Mouse (Mus musculus): ENCODE measurements at regions not wholly inside any gene's neighbourhood (a gene's known extent, or its start where the extent isn't known, plus 50 kb on each side); places are given as distances from the start of the nearest gene placed in this dataset.
A peak's percentile ranks its signal among the peaks of the same experiment; 100 is the strongest.

DNA sequence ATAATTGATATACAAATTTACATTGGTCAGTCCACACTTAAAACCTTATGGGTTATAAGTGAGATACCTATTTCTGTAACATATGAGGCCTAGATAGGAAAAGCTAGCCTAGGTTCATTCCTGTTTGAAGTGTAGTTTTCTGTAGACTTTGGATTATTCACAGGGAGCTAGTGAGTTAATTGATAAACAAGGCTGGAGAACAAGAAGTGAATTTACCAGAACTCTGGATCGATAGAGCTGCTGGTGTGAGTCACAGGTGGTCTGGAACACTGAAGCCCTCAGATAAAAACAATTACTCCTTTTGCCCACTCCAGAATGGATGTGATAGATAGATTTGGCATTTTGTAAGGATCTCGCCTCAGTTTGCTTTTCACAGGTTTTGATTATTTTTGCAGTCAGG, 62.0 kb upstream of the Rtl1 start:
- H3K27ac ChIP-seq (replicated peaks; ENCODE audit: low read depth, low read length) = no peak overlapping the region
- WGBS = 81% methylated on average over 2 of the region's 2 CpGs
- no peak for DNase-seq (ENCODE audit: low spot score)
- no peak overlapping the region for H3K9ac ChIP-seq (ENCODE audit: low read depth, low read length)
- peaks cover 43% of the 10 kb centered on the region for H3K36me3 ChIP-seq (ENCODE audit: control insufficient read depth, insufficient read depth, low read length)
- no peak overlapping the region for H3K4me2 ChIP-seq (ENCODE audit: low read depth, low read length)
- no peak for ATAC-seq (ENCODE audit: low read depth)
- H3K4me1 ChIP-seq (ENCODE audit: control insufficient read depth, insufficient read depth, low read length) = no peaks in the 10 kb centered on the region
- H3K9me3 ChIP-seq (ENCODE audit: control insufficient read depth, low read length) = no peaks in the 10 kb centered on the region
- no peaks in the 10 kb centered on the region for H3K27me3 ChIP-seq (replicated peaks; ENCODE audit: control insufficient read depth, insufficient read depth, low read length)
- H3K4me3 ChIP-seq (ENCODE audit: low read depth, low read length) = no peak overlapping the region

DNA sequence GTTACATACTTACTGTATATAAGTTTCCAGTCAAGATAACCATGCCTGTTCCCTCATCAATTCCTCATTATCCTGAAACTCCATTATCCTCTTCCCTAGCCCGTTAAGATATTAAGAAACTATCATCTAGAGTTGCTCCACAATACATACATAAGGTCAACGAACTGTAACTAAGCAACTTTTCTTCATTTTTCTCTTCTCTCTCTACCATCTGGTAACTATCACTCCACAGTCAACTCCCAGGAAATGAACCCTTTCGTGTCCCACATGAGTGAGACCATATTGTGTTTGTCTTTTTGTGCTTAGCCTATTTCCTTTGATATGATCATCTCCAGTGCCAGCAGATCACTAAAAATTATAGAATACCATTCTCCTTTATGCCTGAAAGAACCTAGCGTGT, 74.6 kb upstream of the Rtl1 start:
- Histone ChIP-seq H3K36me3 (ENCODE audit: control insufficient read depth, insufficient read depth, low read length) (peaks cover 31% of the 10 kb centered on the region; the same call in 1 of the 2 replicates), H3K9ac (ENCODE audit: low read depth, low read length) (no peak overlapping the region), H3K4me2 (ENCODE audit: low read depth, low read length) (no peak overlapping the region), H3K27me3 (replicated peaks; ENCODE audit: control insufficient read depth, insufficient read depth, low read length) (no peaks in the 10 kb centered on the region), H3K27ac (replicated peaks; ENCODE audit: low read depth, low read length) (no peak overlapping the region), H3K9me3 (ENCODE audit: control insufficient read depth, low read length) (no peaks in the 10 kb centered on the region), H3K4me1 (ENCODE audit: control insufficient read depth, insufficient read depth, low read length) (no peaks in the 10 kb centered on the region), H3K4me3 (ENCODE audit: low read depth, low read length) (no peak overlapping the region)
- no peak for ATAC-seq (ENCODE audit: low read depth)
- WGBS = 71% methylated on average over 4 of the region's 4 CpGs
- no peak for DNase-seq (ENCODE audit: low spot score)

DNA sequence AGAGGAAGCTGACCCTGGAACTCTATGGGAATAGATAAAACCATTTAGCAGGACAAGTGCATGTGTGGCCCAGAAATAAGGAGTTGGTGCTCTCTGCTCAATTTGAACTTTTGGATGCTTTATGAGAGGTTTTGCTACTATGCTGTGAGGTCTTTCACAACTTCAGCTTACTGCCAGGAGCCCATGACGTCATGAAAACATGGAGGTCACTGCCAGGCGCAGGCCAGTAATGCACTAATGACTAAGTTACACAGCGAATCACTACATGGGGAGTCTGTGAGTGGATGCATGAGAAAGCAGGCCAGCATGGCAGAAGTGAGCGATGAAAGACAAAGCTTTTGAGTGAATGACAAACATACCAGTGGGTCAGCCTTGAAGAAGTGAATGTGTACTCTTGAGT, 93.9 kb upstream of the Rtl1 start:
- Histone ChIP-seq H3K27me3 (replicated peaks; ENCODE audit: control insufficient read depth, insufficient read depth, low read length) (no peaks in the 10 kb centered on the region), H3K9ac (ENCODE audit: low read depth, low read length) (no peak overlapping the region), H3K4me2 (ENCODE audit: low read depth, low read length) (no peak overlapping the region), H3K9me3 (ENCODE audit: control insufficient read depth, low read length) (no peaks in the 10 kb centered on the region), H3K4me3 (ENCODE audit: low read depth, low read length) (no peak overlapping the region), H3K27ac (replicated peaks; ENCODE audit: low read depth, low read length) (no peak overlapping the region), H3K4me1 (ENCODE audit: control insufficient read depth, insufficient read depth, low read length) (no peaks in the 10 kb centered on the region), H3K36me3 (ENCODE audit: control insufficient read depth, insufficient read depth, low read length) (peaks cover 89% of the 10 kb centered on the region)
- DNase-seq (ENCODE audit: low spot score) (no peak), ATAC-seq (ENCODE audit: low read depth) (no peak)
- 91% methylated on average over 4 of the region's 4 CpGs for WGBS

DNA sequence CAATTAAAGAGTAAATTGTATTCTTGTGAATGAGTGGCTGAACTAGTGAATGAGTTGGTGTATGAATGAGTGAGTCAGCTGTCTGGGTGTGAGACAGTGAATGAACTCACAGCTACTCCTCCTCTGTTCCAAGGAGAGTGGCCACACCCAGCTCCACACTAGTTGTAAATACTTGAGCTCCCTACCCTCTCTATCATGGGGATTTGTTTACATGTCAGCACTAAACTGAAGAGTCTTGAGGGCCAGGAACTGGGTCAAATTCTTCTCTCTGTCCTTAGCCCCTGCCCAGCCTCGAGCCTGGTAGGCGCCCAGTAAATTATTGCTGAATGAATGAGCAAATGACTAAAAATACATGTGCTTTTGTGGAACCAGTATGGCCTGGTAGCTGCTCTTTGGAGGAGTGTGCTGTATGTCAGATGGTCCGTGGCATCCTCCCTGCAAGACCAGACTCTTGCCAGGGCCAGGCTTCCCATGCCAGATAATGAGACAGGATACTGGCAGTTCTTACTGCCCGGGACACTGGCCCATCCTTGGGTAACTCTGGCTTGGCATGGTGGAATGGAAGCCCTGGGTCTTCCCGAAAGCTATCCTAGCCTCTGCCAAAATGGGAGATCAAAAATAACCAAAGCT, 94.8 kb upstream of the Rtl1 start:
- DNase-seq (ENCODE audit: low spot score) (no peak), ATAC-seq (ENCODE audit: low read depth) (no peak)
- H3K4me2 ChIP-seq (ENCODE audit: low read depth, low read length) = no peak overlapping the region
- no peaks in the 10 kb centered on the region for H3K4me1 ChIP-seq (ENCODE audit: control insufficient read depth, insufficient read depth, low read length)
- H3K9me3 ChIP-seq (ENCODE audit: control insufficient read depth, low read length) = no peaks in the 10 kb centered on the region
- no peak overlapping the region for H3K4me3 ChIP-seq (ENCODE audit: low read depth, low read length)
- WGBS = 84% methylated on average over 5 of the region's 5 CpGs
- no peaks in the 10 kb centered on the region for H3K27me3 ChIP-seq (replicated peaks; ENCODE audit: control insufficient read depth, insufficient read depth, low read length)
- peaks cover 92% of the 10 kb centered on the region for H3K36me3 ChIP-seq (ENCODE audit: control insufficient read depth, insufficient read depth, low read length)
- H3K27ac ChIP-seq (replicated peaks; ENCODE audit: low read depth, low read length) = no peak overlapping the region
- no peak overlapping the region for H3K9ac ChIP-seq (ENCODE audit: low read depth, low read length)

DNA sequence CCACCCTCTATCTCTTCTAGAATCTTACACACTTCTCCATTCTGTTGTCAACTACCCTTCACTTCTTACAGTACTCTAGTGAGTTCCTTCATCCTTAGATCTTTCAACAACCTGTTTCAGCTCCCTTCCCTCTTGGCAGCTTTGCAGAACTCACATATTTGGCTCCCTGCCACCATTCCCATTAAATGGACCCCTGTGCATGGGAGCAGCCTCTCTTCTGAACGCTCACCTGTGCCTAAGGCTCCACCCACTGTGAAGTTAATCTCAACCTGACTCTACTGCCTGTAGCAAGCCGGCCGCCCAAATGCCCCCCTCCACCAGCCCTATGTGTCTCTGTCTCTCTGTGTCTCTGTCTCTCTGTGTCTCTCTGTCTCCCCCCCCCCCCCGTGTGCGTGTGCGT, 106.7 kb upstream of the Rtl1 start:
- H3K9me3 ChIP-seq (ENCODE audit: control insufficient read depth, low read length) = no peaks in the 10 kb centered on the region
- DNase-seq (ENCODE audit: low spot score) (peak; percentile 73), ATAC-seq (ENCODE audit: low read depth) (peak; percentile 74; the same call in 1 of the 2 replicates)
- peaks cover 18% of the 10 kb centered on the region for H3K36me3 ChIP-seq (ENCODE audit: control insufficient read depth, insufficient read depth, low read length)
- H3K4me3 ChIP-seq (ENCODE audit: low read depth, low read length) = no peak overlapping the region
- WGBS = 78% methylated on average over 6 of the region's 6 CpGs
- no peak overlapping the region for H3K27ac ChIP-seq (replicated peaks; ENCODE audit: low read depth, low read length)
- H3K4me1 ChIP-seq (ENCODE audit: control insufficient read depth, insufficient read depth, low read length) = no peaks in the 10 kb centered on the region
- H3K27me3 ChIP-seq (replicated peaks; ENCODE audit: control insufficient read depth, insufficient read depth, low read length) = no peaks in the 10 kb centered on the region
- H3K9ac ChIP-seq (ENCODE audit: low read depth, low read length) = no peak overlapping the region
- H3K4me2 ChIP-seq (ENCODE audit: low read depth, low read length) = no peak overlapping the region

DNA sequence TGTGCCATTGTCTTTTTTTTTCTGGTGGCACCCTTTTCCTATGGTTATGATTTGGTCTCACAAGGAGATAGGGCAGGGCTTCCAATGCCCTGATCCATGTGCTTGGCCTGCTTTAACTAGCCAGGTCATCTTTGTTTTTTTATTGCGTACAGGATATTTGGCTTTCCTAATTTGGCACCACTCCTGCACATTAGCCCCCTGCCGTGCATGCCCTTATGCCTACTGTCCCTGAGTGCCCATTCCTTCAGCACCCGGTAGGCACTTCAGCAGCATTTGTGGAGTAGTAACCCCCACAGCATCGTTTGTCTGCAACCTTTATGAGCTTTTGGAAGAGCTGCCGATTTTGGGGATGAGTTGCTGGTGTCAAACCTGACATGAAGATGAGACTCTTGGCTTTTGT, 109.5 kb upstream of the Rtl1 start:
- H3K9ac ChIP-seq (ENCODE audit: low read depth, low read length) = no peak overlapping the region
- no peaks in the 10 kb centered on the region for H3K27me3 ChIP-seq (replicated peaks; ENCODE audit: control insufficient read depth, insufficient read depth, low read length)
- H3K4me1 ChIP-seq (ENCODE audit: control insufficient read depth, insufficient read depth, low read length) = no peaks in the 10 kb centered on the region
- WGBS = 96% methylated on average over 5 of the region's 5 CpGs
- DNase-seq (ENCODE audit: low spot score) = no peak
- no peak overlapping the region for H3K4me3 ChIP-seq (ENCODE audit: low read depth, low read length)
- ATAC-seq (ENCODE audit: low read depth) = no peak
- no peak overlapping the region for H3K4me2 ChIP-seq (ENCODE audit: low read depth, low read length)
- no peaks in the 10 kb centered on the region for H3K9me3 ChIP-seq (ENCODE audit: control insufficient read depth, low read length)
- H3K36me3 ChIP-seq (ENCODE audit: control insufficient read depth, insufficient read depth, low read length) = peaks cover 34% of the 10 kb centered on the region
- no peak overlapping the region for H3K27ac ChIP-seq (replicated peaks; ENCODE audit: low read depth, low read length)

DNA sequence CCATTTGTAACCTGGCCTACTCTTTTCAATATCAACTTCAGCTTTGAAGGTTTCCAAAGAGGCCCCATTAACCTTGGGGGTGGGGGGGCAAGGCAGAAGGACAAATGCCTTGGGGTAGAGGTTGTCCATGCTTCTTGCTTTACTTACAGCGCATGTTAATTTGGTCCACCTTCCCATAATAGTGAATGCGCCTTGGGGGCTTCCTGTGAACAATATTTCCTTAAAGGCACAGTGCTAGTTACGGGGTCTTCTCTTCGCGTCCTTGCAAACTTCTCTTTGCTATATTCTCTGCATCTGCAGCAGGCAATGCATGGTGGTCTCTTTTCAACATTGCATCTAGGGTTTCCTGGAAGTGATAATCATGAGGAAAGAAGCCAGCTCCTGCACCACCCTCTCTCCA, 111.3 kb upstream of the Rtl1 start:
- Histone ChIP-seq H3K27me3 (replicated peaks; ENCODE audit: control insufficient read depth, insufficient read depth, low read length) (no peaks in the 10 kb centered on the region), H3K27ac (replicated peaks; ENCODE audit: low read depth, low read length) (no peak overlapping the region), H3K36me3 (ENCODE audit: control insufficient read depth, insufficient read depth, low read length) (peaks cover 48% of the 10 kb centered on the region), H3K4me1 (ENCODE audit: control insufficient read depth, insufficient read depth, low read length) (no peaks in the 10 kb centered on the region), H3K9me3 (ENCODE audit: control insufficient read depth, low read length) (no peaks in the 10 kb centered on the region), H3K9ac (ENCODE audit: low read depth, low read length) (no peak overlapping the region), H3K4me3 (ENCODE audit: low read depth, low read length) (no peak overlapping the region), H3K4me2 (ENCODE audit: low read depth, low read length) (no peak overlapping the region)
- 95% methylated on average over 5 of the region's 5 CpGs for WGBS
- ATAC-seq (ENCODE audit: low read depth) (no peak), DNase-seq (ENCODE audit: low spot score) (no peak)

DNA sequence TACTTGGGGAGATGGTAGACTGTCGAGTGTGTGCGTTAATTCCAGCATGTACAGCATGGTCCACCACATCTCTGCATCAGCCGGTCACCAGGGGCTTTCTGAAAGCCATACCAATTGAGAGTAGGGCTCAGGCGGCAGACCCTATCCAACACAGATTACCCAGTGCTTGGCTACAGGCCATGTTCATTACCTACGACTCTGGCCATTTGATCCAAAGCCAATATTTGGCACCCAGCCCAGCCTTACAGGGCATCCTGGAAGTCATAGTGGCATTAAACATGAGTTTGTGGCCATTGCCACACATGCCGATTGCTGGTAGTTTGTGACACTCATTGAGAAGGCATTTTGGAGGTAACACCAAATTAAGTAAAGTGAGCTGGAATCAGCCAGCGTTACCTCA, 111.8 kb upstream of the Rtl1 start:
- Histone ChIP-seq H3K27me3 (replicated peaks; ENCODE audit: control insufficient read depth, insufficient read depth, low read length) (no peaks in the 10 kb centered on the region), H3K9ac (ENCODE audit: low read depth, low read length) (no peak overlapping the region), H3K4me2 (ENCODE audit: low read depth, low read length) (no peak overlapping the region), H3K36me3 (ENCODE audit: control insufficient read depth, insufficient read depth, low read length) (peaks cover 54% of the 10 kb centered on the region), H3K27ac (replicated peaks; ENCODE audit: low read depth, low read length) (no peak overlapping the region), H3K4me1 (ENCODE audit: control insufficient read depth, insufficient read depth, low read length) (no peaks in the 10 kb centered on the region), H3K4me3 (ENCODE audit: low read depth, low read length) (no peak overlapping the region), H3K9me3 (ENCODE audit: control insufficient read depth, low read length) (no peaks in the 10 kb centered on the region)
- 87% methylated on average over 7 of the region's 7 CpGs for WGBS
- no peak for ATAC-seq (ENCODE audit: low read depth)
- no peak for DNase-seq (ENCODE audit: low spot score)

DNA sequence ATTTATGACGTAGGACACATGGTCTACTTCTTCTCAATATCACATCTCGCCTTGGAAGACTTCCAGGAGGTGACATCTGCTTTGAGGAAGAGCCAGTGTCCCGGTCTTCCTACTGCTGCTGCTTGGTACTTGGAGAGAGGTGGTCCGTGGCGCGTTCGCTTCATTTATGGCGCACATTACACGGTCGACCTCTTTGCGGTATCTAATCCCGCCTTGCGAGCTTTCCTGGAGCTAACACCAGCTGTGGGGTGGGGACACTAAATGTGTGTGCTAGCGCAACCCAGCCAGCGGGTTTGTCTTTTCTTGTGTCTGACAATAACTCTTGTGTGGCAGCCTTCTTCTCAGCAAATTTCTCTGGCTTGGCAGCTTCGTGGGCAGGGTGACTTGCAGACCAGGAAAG, 112.3 kb upstream of the Rtl1 start:
- Histone ChIP-seq H3K9ac (ENCODE audit: low read depth, low read length) (no peak overlapping the region), H3K27me3 (replicated peaks; ENCODE audit: control insufficient read depth, insufficient read depth, low read length) (no peaks in the 10 kb centered on the region), H3K36me3 (ENCODE audit: control insufficient read depth, insufficient read depth, low read length) (peaks cover 58% of the 10 kb centered on the region), H3K27ac (replicated peaks; ENCODE audit: low read depth, low read length) (no peak overlapping the region), H3K4me1 (ENCODE audit: control insufficient read depth, insufficient read depth, low read length) (no peaks in the 10 kb centered on the region), H3K4me2 (ENCODE audit: low read depth, low read length) (no peak overlapping the region), H3K9me3 (ENCODE audit: control insufficient read depth, low read length) (no peaks in the 10 kb centered on the region), H3K4me3 (ENCODE audit: low read depth, low read length) (no peak overlapping the region)
- 91% methylated on average over 16 of the region's 16 CpGs for WGBS
- DNase-seq (ENCODE audit: low spot score) = no peak
- no peak for ATAC-seq (ENCODE audit: low read depth)
